Mouse (Mus musculus) thymus, postnatal 4 days (tissue): ENCODE measurements around the gene Ugt1a6b.
A peak's percentile ranks its signal among the peaks of the same experiment; 100 is the strongest.

ENCODE experiments used
- DNase-seq: peaks from one replicate; pipeline ENCODE4 v3.0.0; 2021

The Ugt1a6b gene

DNA sequence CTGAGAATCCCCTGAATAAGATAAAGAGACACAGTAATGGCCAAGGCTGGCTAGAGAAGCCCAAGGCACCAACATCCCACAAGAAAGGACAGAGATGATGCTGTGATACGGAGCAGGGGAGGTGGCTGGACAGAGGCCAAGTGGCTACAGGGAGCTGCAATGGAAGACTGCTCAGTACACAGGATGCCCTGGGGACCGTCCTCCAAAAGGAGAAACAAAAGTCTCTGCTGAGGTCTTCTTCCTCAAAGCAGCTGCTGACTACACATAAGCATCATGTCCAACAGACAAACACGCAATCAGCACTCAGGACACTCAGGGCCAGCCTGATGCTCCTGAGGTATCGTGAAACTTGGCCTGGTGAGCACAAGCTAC lies 161.8 kb downstream of the Ugt1a6b start:
- DNase-seq, result peak; percentile 22

GRCm38 (mm10) chr1:88266123-88266522 lies 163.1 kb downstream of the Ugt1a6b start:
- no peak for DNase-seq

DNA sequence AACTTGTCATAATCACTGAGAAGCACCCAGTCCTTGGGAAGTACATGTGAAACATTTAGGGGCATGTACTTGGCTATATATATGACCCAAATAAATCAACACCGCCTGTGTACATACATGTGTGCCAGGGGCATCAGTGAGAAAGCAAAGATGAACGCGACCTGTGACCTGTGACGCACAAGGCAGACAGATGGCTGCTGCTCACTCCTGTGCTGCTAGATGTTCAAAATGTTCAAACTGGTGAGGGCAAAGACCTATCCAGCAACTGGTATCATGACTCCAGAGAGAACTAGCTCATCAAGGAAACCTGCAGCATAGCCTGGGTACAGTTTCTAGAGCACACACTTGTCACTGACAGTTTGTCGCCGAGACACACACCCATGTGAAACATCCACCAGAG lies 164.4 kb downstream of the Ugt1a6b start:
- DNase-seq, result no peak

DNA sequence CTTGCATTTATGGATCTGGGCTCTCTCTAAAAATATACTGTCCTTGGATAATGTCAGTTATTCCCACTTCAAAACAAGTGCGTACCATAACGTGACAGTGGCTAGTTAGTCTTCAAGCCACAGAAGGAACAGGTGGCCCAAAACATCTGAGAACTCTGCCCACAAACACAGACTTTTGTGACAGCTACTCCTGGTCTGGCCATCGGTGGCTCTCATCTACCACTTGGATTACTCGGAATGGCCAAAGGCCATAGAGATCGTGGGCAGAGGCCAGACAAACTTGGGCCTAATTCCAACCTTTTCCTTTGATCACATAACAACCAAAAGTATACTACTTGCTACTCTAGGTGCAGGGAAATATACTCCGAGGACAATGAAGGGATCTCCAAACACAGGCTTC lies 165.0 kb downstream of the Ugt1a6b start:
- no peak for DNase-seq
